Mouse (Mus musculus) layer of hippocampus, adult 2 months (tissue): ENCODE results near the gene Sertad4. TPM values are rescaled to one million over a fixed set of nuclear protein-coding genes. Genes with fewer than 3 reads are reported as not detected.

ENCODE experiments used
- DNase-seq, 2 experiments: peaks; one replicate each; pipeline ENCODE4 v3.0.0; 2022; ENCODE audit warnings: low spot score in 2 of 2
- H3K27ac ChIP-seq: fragments of 200-600 bp; 2 replicates; pipeline ENCODE4 v1.8.1; 2022
- H3K4me3 ChIP-seq: fragments of 200-600 bp; 2 replicates; pipeline ENCODE4 v1.8.1; 2022; ENCODE audit warnings: mild to moderate bottlenecking
- CTCF ChIP-seq: fragments of 200-600 bp; conservative IDR thresholded peaks from 2 replicates; pipeline ENCODE4 v1.8.1; 2022; ENCODE audit warnings: antibody characterized with exemption, mild to moderate bottlenecking, moderate library complexity
- total RNA-seq, 2 experiments: library from RNA; stranded (reverse); gene quantifications; 2 replicates each; pipeline ENCODE4 v1.2.3; 2021

Sertad4 gene
- total RNA-seq, 2 experiments from 2014 or later = 14.2 to 16.9 TPM

- Histone ChIP-seq H3K27ac (no peak overlapping the region), H3K4me3 (no peak overlapping the region)
- no peak for TF ChIP-seq CTCF
- DNase-seq = no peak
These were observed 5.9 kb upstream of the Sertad4 start for GRCm38 (mm10) chr1:192861305-192861960.

GRCm38 (mm10) chr1:192860273-192860672 lies 4.7 kb upstream of the Sertad4 start:
- Histone ChIP-seq H3K27ac (no peak overlapping the region), H3K4me3 (no peak overlapping the region)
- DNase-seq = no peak
- no peak for TF ChIP-seq CTCF

- no peak overlapping the region for H3K27ac ChIP-seq
- DNase-seq = no peak
- TF ChIP-seq CTCF = no peak
- no peak overlapping the region for H3K4me3 ChIP-seq
These were observed 2.0 kb upstream of the Sertad4 start for GRCm38 (mm10) chr1:192857582-192857981.

GRCm38 (mm10) chr1:192856931-192857330 lies 1.4 kb upstream of the Sertad4 start:
- DNase-seq = no peak
- Histone ChIP-seq H3K4me3 (no peak overlapping the region), H3K27ac (peak overlapping the region; percentile 94; the same call in 1 of the 2 replicates)
- TF ChIP-seq CTCF = no peak

GRCm38 (mm10) chr1:192856411-192856810 lies 855 bp upstream of the Sertad4 start:
- no peak for DNase-seq
- no peak for TF ChIP-seq CTCF
- Histone ChIP-seq H3K4me3 (no peak overlapping the region), H3K27ac (peak overlapping the region; percentile 94; the same call in 1 of the 2 replicates)

- no peak for TF ChIP-seq CTCF
- Histone ChIP-seq H3K4me3 (peak overlapping the region; percentile 80), H3K27ac (peak overlapping the region; percentile 94)
- peak in 1 of 2 experiments; percentile 27 for DNase-seq
These were observed 711 bp downstream of the Sertad4 start for GRCm38 (mm10) chr1:192854819-192855271.

- peak overlapping the region; percentile 94 for H3K27ac ChIP-seq
- TF ChIP-seq CTCF = no peak
- peak overlapping the region; percentile 80 for H3K4me3 ChIP-seq
- no peak for DNase-seq
These were observed 1.4 kb downstream of the Sertad4 start for GRCm38 (mm10) chr1:192853988-192854818.

GRCm38 (mm10) chr1:192853429-192853828 lies 2.1 kb downstream of the Sertad4 start:
- TF ChIP-seq CTCF = no peak
- Histone ChIP-seq H3K27ac (no peak overlapping the region), H3K4me3 (no peak overlapping the region; the same call in 1 of the 2 replicates)
- DNase-seq = no peak

GRCm38 (mm10) chr1:192852047-192852446 lies 3.5 kb downstream of the Sertad4 start:
- Histone ChIP-seq H3K27ac (no peak overlapping the region), H3K4me3 (no peak overlapping the region)
- no peak for DNase-seq
- TF ChIP-seq CTCF = no peak

GRCm38 (mm10) chr1:192851640-192852039 lies 3.9 kb downstream of the Sertad4 start:
- Histone ChIP-seq H3K27ac (no peak overlapping the region; the same call in 1 of the 2 replicates), H3K4me3 (no peak overlapping the region)
- TF ChIP-seq CTCF = no peak
- no peak for DNase-seq

GRCm38 (mm10) chr1:192851126-192851525 lies 4.4 kb downstream of the Sertad4 start:
- H3K4me3 ChIP-seq = no peak overlapping the region
- H3K27ac ChIP-seq = no peak overlapping the region
- no peak for TF ChIP-seq CTCF
- no peak for DNase-seq

GRCm38 (mm10) chr1:192849616-192850015 lies 5.9 kb downstream of the Sertad4 start:
- no peak overlapping the region for H3K27ac ChIP-seq
- no peak overlapping the region for H3K4me3 ChIP-seq
- no peak for DNase-seq
- TF ChIP-seq CTCF = no peak

- DNase-seq = no peak
- Histone ChIP-seq H3K4me3 (no peak overlapping the region), H3K27ac (no peak overlapping the region)
- no peak for TF ChIP-seq CTCF
These were observed 8.3 kb downstream of the Sertad4 start for GRCm38 (mm10) chr1:192847254-192847653.
